Mouse (Mus musculus) stomach, postnatal 0 days (tissue): ENCODE measurements around the gene Slc9a6.

ENCODE experiments used
- CTCF ChIP-seq: IDR thresholded peaks from 2 replicates; pipeline ENCODE4 v1.5.1; 2016; ENCODE audit warnings: antibody characterized with exemption, low read depth, mild to moderate bottlenecking, moderate library complexity
- EP300 ChIP-seq: optimal IDR thresholded peaks from 2 replicates; pipeline ENCODE3; 2016; ENCODE audit warnings: antibody characterized with exemption

DNA sequence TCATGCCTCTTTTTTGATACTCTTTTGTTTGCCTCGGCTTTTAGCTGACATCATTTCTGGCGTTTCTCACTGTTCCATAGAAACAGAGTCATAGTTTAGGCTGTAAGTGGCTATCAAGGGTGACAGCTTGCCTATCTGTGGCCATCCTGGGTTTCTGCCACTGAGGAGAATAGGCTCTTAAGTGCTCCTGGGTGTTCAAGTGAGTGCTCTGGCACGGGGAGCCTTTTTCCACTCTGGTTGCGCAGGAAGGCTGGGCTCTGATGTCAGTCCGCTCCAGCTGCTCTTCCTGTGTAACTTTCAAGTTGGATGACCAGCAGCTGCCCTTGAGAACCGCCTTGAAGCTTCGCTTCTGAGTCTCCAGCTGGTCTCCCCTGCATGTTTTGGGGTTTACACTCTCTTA lies 42.2 kb downstream of the Slc9a6 start:
- TF ChIP-seq CTCF (no peak), EP300 (no peak)
